23 mouse cellular contexts compared by ENCODE assay signal in the genomic region with DNA sequence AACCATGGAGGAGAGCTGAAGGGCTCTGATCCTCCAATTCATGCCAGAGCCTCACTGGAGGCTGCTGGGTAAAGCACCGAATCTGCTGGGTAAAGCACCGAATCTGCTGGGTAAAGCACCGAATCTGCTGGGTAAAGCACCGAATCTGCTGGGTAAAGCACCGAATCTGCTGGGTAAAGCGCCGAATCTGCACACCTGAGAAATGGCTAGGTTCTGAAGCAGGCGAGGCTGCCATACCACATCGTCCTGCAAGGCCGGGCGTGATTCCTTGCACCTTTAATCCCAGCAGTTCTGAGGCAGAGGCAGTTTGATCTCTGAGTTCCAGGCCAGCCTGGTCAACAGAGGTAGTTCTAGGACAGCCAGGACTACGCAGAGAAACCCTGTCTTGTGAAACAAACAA. TPM values are rescaled to one million over a fixed set of nuclear protein-coding genes. Genes with fewer than 3 reads are reported as not detected.
DNase-seq lines count a peak whose midpoint lies in the region; ATAC-seq and TF ChIP-seq lines count a peak whose summit lies in the region.
"Had no signal": no experiment of that assay in that cellular context is flagged by ENCODE, and none has a peak within 500 bp of the region (broad histone marks: within the 10 kb centered on the region; RNA-seq: fewer than 3 reads in every experiment).

No protein-coding gene starts in this region.

- H3K9ac ChIP-seq in forebrain, embryonic 11.5 days (ENCODE audit: low read length), result no peak overlapping the region
- no peak overlapping the region for H3K9ac ChIP-seq in forebrain, embryonic 16.5 days (replicated peaks; ENCODE audit: low read depth, low read length)
- no peak overlapping the region for H3K9ac ChIP-seq in midbrain, embryonic 11.5 days (ENCODE audit: low read length)
- H3K9ac ChIP-seq in midbrain, postnatal 0 days (replicated peaks; ENCODE audit: low read length, poor library complexity, severe bottlenecking), result no peak overlapping the region
- H3K9ac ChIP-seq: embryonic facial prominence, embryonic 13.5 days; embryonic facial prominence, embryonic 15.5 days; forebrain, embryonic 13.5 days; forebrain, embryonic 15.5 days had no signal

- DNase-seq in forebrain, embryonic 11.5 days (ENCODE audit: low spot score), result peak; percentile 47
- DNase-seq in midbrain, embryonic 11.5 days (ENCODE audit: low spot score, missing footprints), result peak; percentile 28
- DNase-seq in midbrain, postnatal 0 days (ENCODE audit: low spot score), result no peak
- no peak for DNase-seq in embryo, embryonic 9.5 days (ENCODE audit: extremely low spot score)
- DNase-seq: adrenal gland, adult 8-10 months; adrenal gland, postnatal 14 days; adrenal gland, postnatal 36 days; cerebellum, adult 11-12 months; cerebellum, adult 2 months; cerebellum, adult 9-10 months; cerebellum, postnatal 10 days; cerebellum, postnatal 25 days had no signal

- H3K4me3 ChIP-seq in forebrain, embryonic 11.5 days (ENCODE audit: low read depth, low read length), result no peak overlapping the region
- H3K4me3 ChIP-seq in forebrain, embryonic 16.5 days (replicated peaks; ENCODE audit: low read length), result no peak overlapping the region
- H3K4me3 ChIP-seq in midbrain, embryonic 11.5 days (ENCODE audit: low read depth, low read length), result no peak overlapping the region
- no peak overlapping the region for H3K4me3 ChIP-seq in midbrain, postnatal 0 days (ENCODE audit: low read depth, low read length)
- H3K4me3 ChIP-seq: embryonic facial prominence, embryonic 13.5 days; embryonic facial prominence, embryonic 15.5 days; erythroblast, embryonic 14.5 days; forebrain, embryonic 10.5 days; forebrain, embryonic 13.5 days; forebrain, embryonic 15.5 days had no signal

- H3K9me3 ChIP-seq in forebrain, embryonic 11.5 days (ENCODE audit: control insufficient read depth, low read length), result no peaks in the 10 kb centered on the region
- H3K9me3 ChIP-seq in forebrain, embryonic 16.5 days (ENCODE audit: control insufficient read depth, low read length), result no peaks in the 10 kb centered on the region
- H3K9me3 ChIP-seq in midbrain, embryonic 11.5 days (ENCODE audit: control insufficient read depth, low read length), result no peaks in the 10 kb centered on the region
- H3K9me3 ChIP-seq in midbrain, postnatal 0 days (ENCODE audit: low read length), result no peaks in the 10 kb centered on the region
- H3K9me3 ChIP-seq: embryonic facial prominence, embryonic 13.5 days; embryonic facial prominence, embryonic 15.5 days; forebrain, embryonic 10.5 days; forebrain, embryonic 13.5 days; forebrain, embryonic 15.5 days had no signal

- H3K27ac ChIP-seq in forebrain, embryonic 11.5 days (ENCODE audit: low read depth, low read length), result no peak overlapping the region
- H3K27ac ChIP-seq in forebrain, embryonic 16.5 days (ENCODE audit: low read length), result no peak overlapping the region
- H3K27ac ChIP-seq in midbrain, embryonic 11.5 days (ENCODE audit: low read depth, low read length), result no peak overlapping the region
- no peak overlapping the region for H3K27ac ChIP-seq in midbrain, postnatal 0 days (ENCODE audit: low read depth, low read length)
- H3K27ac ChIP-seq: embryonic facial prominence, embryonic 13.5 days; embryonic facial prominence, embryonic 15.5 days; forebrain, embryonic 10.5 days; forebrain, embryonic 13.5 days; forebrain, embryonic 15.5 days had no signal

- H3K4me1 ChIP-seq in forebrain, embryonic 11.5 days (replicated peaks; ENCODE audit: control insufficient read depth, insufficient read depth, low read length), result peaks cover 4% of the 10 kb centered on the region
- peaks cover 12% of the 10 kb centered on the region for H3K4me1 ChIP-seq in forebrain, embryonic 16.5 days (replicated peaks; ENCODE audit: control insufficient read depth, insufficient read depth, low read length)
- peaks cover 10% of the 10 kb centered on the region for H3K4me1 ChIP-seq in midbrain, embryonic 11.5 days (ENCODE audit: control insufficient read depth, insufficient read depth, low read length)
- H3K4me1 ChIP-seq in midbrain, postnatal 0 days (ENCODE audit: insufficient read depth, low read length), result peaks cover 10% of the 10 kb centered on the region; the same call in 1 of the 2 replicates

- TF ChIP-seq CTCF in midbrain, postnatal 0 days (IDR thresholded peaks at IDR 0.05), result no peak

- no peaks in the 10 kb centered on the region for H3K36me3 ChIP-seq in forebrain, embryonic 11.5 days (ENCODE audit: control insufficient read depth, insufficient read depth, low read length)
- no peaks in the 10 kb centered on the region for H3K36me3 ChIP-seq in forebrain, embryonic 16.5 days (ENCODE audit: control insufficient read depth, insufficient read depth)
- H3K36me3 ChIP-seq in midbrain, embryonic 11.5 days (ENCODE audit: control insufficient read depth, insufficient read depth, low read length), result no peaks in the 10 kb centered on the region
- H3K36me3 ChIP-seq in midbrain, postnatal 0 days (ENCODE audit: insufficient read depth, low read length), result no peaks in the 10 kb centered on the region
- H3K36me3 ChIP-seq: embryonic facial prominence, embryonic 13.5 days; embryonic facial prominence, embryonic 15.5 days; forebrain, embryonic 10.5 days; forebrain, embryonic 15.5 days; G1E had no signal

- WGBS in forebrain, embryonic 11.5 days, result 93% methylated on average over 12 of the region's 12 CpGs
- 90% methylated on average over 12 of the region's 12 CpGs for WGBS in forebrain, embryonic 16.5 days
- 88% methylated on average over 12 of the region's 12 CpGs for WGBS in midbrain, embryonic 11.5 days
- WGBS in midbrain, postnatal 0 days, result 87% methylated on average over 12 of the region's 12 CpGs

- H3K27me3 ChIP-seq in forebrain, embryonic 11.5 days (ENCODE audit: control insufficient read depth, insufficient read depth, low read length), result no peaks in the 10 kb centered on the region
- no peaks in the 10 kb centered on the region for H3K27me3 ChIP-seq in forebrain, embryonic 16.5 days (replicated peaks; ENCODE audit: control insufficient read depth, insufficient read depth, low read length)
- H3K27me3 ChIP-seq in midbrain, embryonic 11.5 days (ENCODE audit: control insufficient read depth, insufficient read depth, low read length), result no peaks in the 10 kb centered on the region
- no peaks in the 10 kb centered on the region for H3K27me3 ChIP-seq in midbrain, postnatal 0 days (ENCODE audit: insufficient read depth, low read length)
- H3K27me3 ChIP-seq: forebrain, embryonic 13.5 days; forebrain, embryonic 15.5 days had no signal

- H3K4me2 ChIP-seq in forebrain, embryonic 11.5 days (ENCODE audit: low read depth, low read length, severe bottlenecking), result no peak overlapping the region
- no peak overlapping the region for H3K4me2 ChIP-seq in forebrain, embryonic 16.5 days (ENCODE audit: low read length)
- no peak overlapping the region for H3K4me2 ChIP-seq in midbrain, embryonic 11.5 days
- no peak overlapping the region for H3K4me2 ChIP-seq in midbrain, postnatal 0 days (ENCODE audit: low read depth, low read length, poor library complexity, severe bottlenecking)
- H3K4me2 ChIP-seq: embryonic facial prominence, embryonic 13.5 days; embryonic facial prominence, embryonic 15.5 days; forebrain, embryonic 13.5 days; forebrain, embryonic 15.5 days had no signal

- ATAC-seq in forebrain, embryonic 11.5 days (replicated peaks; ENCODE audit: low FRiP score), result no peak
- no peak for ATAC-seq in forebrain, embryonic 16.5 days
- no peak for ATAC-seq in midbrain, embryonic 11.5 days (ENCODE audit: low FRiP score)
- ATAC-seq in midbrain, postnatal 0 days (ENCODE audit: low FRiP score), result no peak
- ATAC-seq: activated CD4-positive, CD25-positive, alpha-beta regulatory T cell, adult 4 months; forebrain, embryonic 13.5 days; forebrain, embryonic 15.5 days; Patski had no signal

RNA-seq across cellular contexts. Expression of a gene that starts 44.9 kb away (rescaled TPM):
- 0.20 and 0.41 TPM in 2 replicates for polyA plus RNA-seq in forebrain, embryonic 11.5 days (2014; fragmentation: Nextera tagmentation; extraction: Ambion mirVana)
- 0.11 and 0.27 TPM in 2 replicates for polyA plus RNA-seq in forebrain, embryonic 16.5 days (2015; fragmentation: Nextera tagmentation; extraction: Ambion mirVana)
- polyA plus RNA-seq in midbrain, embryonic 11.5 days (2014; fragmentation: Nextera tagmentation; extraction: Ambion mirVana), result 0.15 and 0.44 TPM in 2 replicates
- 0.47 and 0.55 TPM in 2 replicates for total RNA-seq in midbrain, postnatal 0 days (2014; rRNA removed)
- 0.50 and 0.51 TPM in 2 replicates for polyA plus RNA-seq in midbrain, postnatal 0 days (2015; fragmentation: Nextera tagmentation; extraction: Ambion mirVana)
- total RNA-seq: adrenal gland, adult 18-20 months; adrenal gland, adult 8-10 months; adrenal gland, postnatal 36 days had no signal
- polyA plus RNA-seq: G1E had no signal

RNA-seq across cellular contexts. Expression of a gene that starts 49.4 kb away (rescaled TPM):
- 228 and 241 TPM in 2 replicates for polyA plus RNA-seq in forebrain, embryonic 11.5 days (2014; fragmentation: Nextera tagmentation; extraction: Ambion mirVana)
- polyA plus RNA-seq in forebrain, embryonic 16.5 days (2015; fragmentation: Nextera tagmentation; extraction: Ambion mirVana), result 64.1 and 80.3 TPM in 2 replicates
- polyA plus RNA-seq in midbrain, embryonic 11.5 days (2014; fragmentation: Nextera tagmentation; extraction: Ambion mirVana), result 201 and 214 TPM in 2 replicates
- 10.2 and 10.9 TPM in 2 replicates for total RNA-seq in midbrain, postnatal 0 days (2014; rRNA removed)
- 11.5 and 13.0 TPM in 2 replicates for polyA plus RNA-seq in midbrain, postnatal 0 days (2015; fragmentation: Nextera tagmentation; extraction: Ambion mirVana)
- total RNA-seq: G1E had no signal
- polyA plus RNA-seq: G1E had no signal

Comparison
In these comparisons a context has a peak if more than half of its experiments do, and no peak if none do; other contexts are left out.
1. DNase-seq: peak in forebrain, embryonic 11.5 days (single experiment) and midbrain, embryonic 11.5 days (single experiment); none in midbrain, postnatal 0 days (single experiment) and embryo, embryonic 9.5 days (single experiment).